Comparison of ENCODE assay signal across 34 mouse cellular contexts in genomic region chr16:31682291-31682690, GRCm38 (mm10).
"Had no signal": no experiment of that assay in that cellular context is flagged by ENCODE, and none has a peak within 500 bp of the region (broad histone marks: within the 10 kb centered on the region; RNA-seq: fewer than 3 reads in every experiment).

No protein-coding gene starts in this region.

- H3K9ac ChIP-seq: heart, embryonic 12.5 days; heart, embryonic 13.5 days; heart, embryonic 15.5 days; hindbrain, embryonic 12.5 days; hindbrain, embryonic 13.5 days; hindbrain, embryonic 14.5 days; hindbrain, embryonic 15.5 days; intestine, embryonic 15.5 days; kidney, embryonic 15.5 days had no signal

- H3K4me1 ChIP-seq: heart, embryonic 10.5 days; heart, embryonic 15.5 days; hindbrain, embryonic 10.5 days; hindbrain, embryonic 12.5 days; hindbrain, embryonic 13.5 days; hindbrain, embryonic 15.5 days; kidney, embryonic 15.5 days had no signal

- H3K27ac ChIP-seq: heart, embryonic 10.5 days; heart, embryonic 13.5 days; heart, embryonic 15.5 days; hindbrain, embryonic 10.5 days; hindbrain, embryonic 12.5 days; hindbrain, embryonic 13.5 days; hindbrain, embryonic 14.5 days; hindbrain, embryonic 15.5 days; hindbrain, postnatal 0 days; intestine, embryonic 15.5 days; kidney, embryonic 15.5 days; kidney, postnatal 0 days; layer of hippocampus, adult 2 months; left cerebral cortex, adult 2 months had no signal

- H3K4me3 ChIP-seq: heart, embryonic 10.5 days; heart, embryonic 12.5 days; heart, embryonic 13.5 days; heart, embryonic 15.5 days; hindbrain, embryonic 10.5 days; hindbrain, embryonic 12.5 days; hindbrain, embryonic 13.5 days; hindbrain, embryonic 15.5 days; intestine, embryonic 15.5 days; kidney, embryonic 15.5 days; layer of hippocampus, adult 2 months; left cerebral cortex, adult 2 months had no signal

- H3K4me2 ChIP-seq: heart, embryonic 11.5 days; heart, embryonic 12.5 days; heart, embryonic 13.5 days; heart, embryonic 15.5 days; hindbrain, embryonic 12.5 days; hindbrain, embryonic 13.5 days; hindbrain, embryonic 14.5 days; hindbrain, embryonic 15.5 days; intestine, embryonic 15.5 days; kidney, embryonic 15.5 days had no signal

- H3K36me3 ChIP-seq: hindbrain, embryonic 15.5 days; intestine, embryonic 15.5 days had no signal

- DNase-seq: heart, postnatal 10 days; heart, postnatal 36 days; heart, postnatal 4 days; kidney, adult 18-20 months; kidney, adult 2 months; kidney, adult 8-10 months; kidney, adult 9 months; kidney, postnatal 10 days; kidney, postnatal 14 days; kidney, postnatal 25 days; kidney, postnatal 36 days; kidney, postnatal 4 days; layer of hippocampus, adult 9-11 months; layer of hippocampus, postnatal 36 days had no signal

- H3K9me3 ChIP-seq: heart, embryonic 10.5 days; heart, embryonic 12.5 days; heart, embryonic 13.5 days; heart, embryonic 15.5 days; hindbrain, embryonic 10.5 days; hindbrain, embryonic 12.5 days; hindbrain, embryonic 13.5 days; hindbrain, embryonic 15.5 days; intestine, embryonic 15.5 days; kidney, embryonic 15.5 days had no signal

- ATAC-seq: hindbrain, embryonic 16.5 days; hindbrain, postnatal 0 days; inflammation-experienced regulatory T-cells, adult 6 months; intestine, embryonic 15.5 days; intestine, embryonic 16.5 days; intestine, postnatal 0 days had no signal

- H3K27me3 ChIP-seq: heart, embryonic 12.5 days; heart, embryonic 13.5 days; heart, embryonic 15.5 days; hindbrain, embryonic 12.5 days; hindbrain, embryonic 13.5 days; hindbrain, embryonic 15.5 days; intestine, embryonic 15.5 days; kidney, embryonic 15.5 days had no signal
